Comparison of ENCODE assay signal across 8 mouse cellular contexts in the genomic region with DNA sequence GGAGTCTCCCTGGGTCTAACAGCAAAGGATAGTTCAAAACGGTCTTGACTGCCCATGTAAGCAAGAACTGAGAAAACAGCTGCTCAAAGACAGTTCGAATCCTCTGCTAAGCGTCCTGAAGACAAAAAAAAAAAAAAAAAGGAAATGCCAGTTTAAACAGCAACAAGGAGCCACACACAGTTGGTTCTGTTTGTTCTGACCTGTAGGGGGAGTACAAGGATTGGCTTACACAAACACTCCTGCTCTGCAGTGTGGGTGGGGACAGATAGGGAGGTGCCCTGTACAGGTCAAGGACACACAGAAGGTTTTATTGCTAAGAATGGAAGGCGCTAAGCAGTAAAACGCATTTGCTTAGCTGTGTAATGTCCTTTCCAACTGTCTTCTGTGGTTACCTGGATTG. TPM values are rescaled to one million over a fixed set of nuclear protein-coding genes. Genes with fewer than 3 reads are reported as not detected.
DNase-seq lines count a peak whose midpoint lies in the region; TF ChIP-seq lines count a peak whose summit lies in the region.

No protein-coding gene starts in this region.

- peak; percentile 76 for TF ChIP-seq CTCF in gastrocnemius, adult 2 months (IDR thresholded peaks at IDR 0.05)
- TF ChIP-seq CTCF in liver, adult 2 months (IDR thresholded peaks at IDR 0.05; ENCODE audit: low read depth, low read length): peak; percentile 61
- TF ChIP-seq CTCF in small intestine, adult 2 months (IDR thresholded peaks at IDR 0.05; ENCODE audit: extremely low read depth, insufficient read length, insufficient replicate concordance, low read depth, low read length): peak; percentile 61; the same call in 1 of the 2 replicates

- no peak overlapping the region for H3K4me3 ChIP-seq in gastrocnemius, adult 2 months
- H3K4me3 ChIP-seq in liver, adult 2 months (ENCODE audit: insufficient read depth, low read depth, low read length): no peak overlapping the region
- H3K4me3 ChIP-seq in small intestine, adult 2 months (ENCODE audit: low read depth, low read length): no peak overlapping the region

- 0 out of 2 replicates have a peak, but pooled peaks cover 1% of the 10 kb centered on the region for H3K4me1 ChIP-seq in liver, adult 2 months (ENCODE audit: control insufficient read depth, insufficient read depth, low read length)
- H3K4me1 ChIP-seq in small intestine, adult 2 months (ENCODE audit: control insufficient read depth, insufficient read depth, insufficient read length, low read length): peaks cover 2% of the 10 kb centered on the region; the same call in 1 of the 2 replicates

- H3K27ac ChIP-seq in gastrocnemius, adult 2 months: peak overlapping the region; percentile 58
- H3K27ac ChIP-seq in liver, adult 2 months (replicated peaks; ENCODE audit: insufficient read depth, low read depth, low read length): no peak overlapping the region
- no peak overlapping the region for H3K27ac ChIP-seq in small intestine, adult 2 months (ENCODE audit: insufficient read depth, low read depth, low read length)

- WGBS in liver, adult 2 months: 14% methylated on average over 5 of the region's 5 CpGs
- WGBS in small intestine, adult 2 months: 8% methylated on average over 5 of the region's 5 CpGs

- no peaks in the 10 kb centered on the region for H3K27me3 ChIP-seq in liver, adult 2 months (ENCODE audit: control insufficient read depth, insufficient read depth, low read length)
- no peaks in the 10 kb centered on the region for H3K27me3 ChIP-seq in small intestine, adult 2 months (ENCODE audit: control insufficient read depth, insufficient read depth, low read length)

- H3K36me3 ChIP-seq in liver, adult 2 months (ENCODE audit: control insufficient read depth, insufficient read depth, low read length): no peaks in the 10 kb centered on the region
- H3K36me3 ChIP-seq in small intestine, adult 2 months (ENCODE audit: control insufficient read depth, insufficient read depth, low read length): no peaks in the 10 kb centered on the region

- no peaks in the 10 kb centered on the region for H3K79me2 ChIP-seq in liver, adult 2 months (ENCODE audit: control insufficient read depth, insufficient read depth, low read length)

- peak; percentile 32 for DNase-seq in gastrocnemius, adult 2 months
- no peak for DNase-seq in gastrocnemius, postnatal 4 days (ENCODE audit: low spot score in 2 of 2)
- peak; percentile 61 to 65 for DNase-seq in B cell, adult 2 months
- DNase-seq in adrenal gland, adult 2 months: peak; percentile 75
- peak; percentile 33 to 50 for DNase-seq in heart, adult 9 months (ENCODE audit: low spot score in 2 of 2)
- peak; percentile 81 for DNase-seq in liver, adult 2 months (ENCODE audit: extremely low read depth, low read depth, low spot score)
- no peak for DNase-seq in frontal cortex, postnatal 10 days (ENCODE audit: low spot score in 2 of 2)

- no peak for TF ChIP-seq POLR2A in liver, adult 2 months (IDR thresholded peaks at IDR 0.05; ENCODE audit: extremely low read depth, insufficient read depth, low read length)
- TF ChIP-seq POLR2A in small intestine, adult 2 months (IDR thresholded peaks at IDR 0.05; ENCODE audit: low read depth, low read length): no peak

- no peak overlapping the region for H3K9ac ChIP-seq in liver, adult 2 months (ENCODE audit: low read depth, low read length)

- intact Hi-C loops in gastrocnemius, adult 2 months (cut with DNase I): loop anchor here (5.0 kb wide), 1 partner anchor 195 kb away; the partner anchor contains the start of genes Fam228b and Pfn4

RNA-seq across cellular contexts. Expression of gene Itsn2, which starts 20.6 kb away (rescaled TPM):
- total RNA-seq in gastrocnemius, adult 2 months (2021): 10 to 100 TPM; 22.8 to 27.0 TPM
- total RNA-seq in gastrocnemius, postnatal 4 days (2021): 10 to 100 TPM; 34.2 to 36.5 TPM
- total RNA-seq in adrenal gland, adult 2 months (2021): 10 to 100 TPM; 47.0 to 62.9 TPM
- 12.4 and 13.8 TPM in 2 replicates for polyA plus RNA-seq in adrenal gland, adult 2 months (2012; rRNA removed)
- total RNA-seq in liver, adult 2 months (2014; rRNA removed): 25.8 and 26.8 TPM in 2 replicates
- 8.4 and 11.6 TPM in 2 replicates for polyA plus RNA-seq in liver, adult 2 months (2012; rRNA removed)
- 7.2 and 10.2 TPM in 2 replicates for polyA plus RNA-seq in small intestine, adult 2 months (2012; rRNA removed)

RNA-seq across cellular contexts. Expression of gene Gm3625, which starts 20.9 kb away (rescaled TPM):
- total RNA-seq in gastrocnemius, adult 2 months (2021): not detected
- not detected for total RNA-seq in gastrocnemius, postnatal 4 days (2021)
- total RNA-seq in adrenal gland, adult 2 months (2021): not detected
- not detected in 2 replicates for polyA plus RNA-seq in adrenal gland, adult 2 months (2012; rRNA removed)
- not detected in 2 replicates for total RNA-seq in liver, adult 2 months (2014; rRNA removed)
- polyA plus RNA-seq in liver, adult 2 months (2012; rRNA removed): not detected in 2 replicates
- not detected in 2 replicates for polyA plus RNA-seq in small intestine, adult 2 months (2012; rRNA removed)

Comparison
In these comparisons a context has a peak if more than half of its experiments do, and no peak if none do; other contexts are left out.
1. DNase-seq: peak in gastrocnemius, adult 2 months (single experiment), B cell, adult 2 months (2 of 2), adrenal gland, adult 2 months (single experiment), heart, adult 9 months (2 of 2) and liver, adult 2 months (single experiment); none in gastrocnemius, postnatal 4 days (0 of 2) and frontal cortex, postnatal 10 days (0 of 2).
2. Peak in every context shown above with its lines, with median percentiles within 50 percentile points of each other: CTCF ChIP-seq.